Mouse (Mus musculus): ENCODE measurements at regions not wholly inside any gene's neighbourhood (a gene's known extent, or its start where the extent isn't known, plus 50 kb on each side); places are given as distances from the start of the nearest gene placed in this dataset.

GRCm38 (mm10) chr1:83736428-83737117 lies 328.6 kb upstream of the Sphkap start:
- DNase-seq (ENCODE audit: extremely low spot score in 1 of 2, low spot score in 1 of 2): peak; percentile 37 to 78

GRCm38 (mm10) chr1:83731682-83732081 lies 323.7 kb upstream of the Sphkap start:
- DNase-seq (ENCODE audit: extremely low spot score in 1 of 2, low spot score in 1 of 2): no peak

- DNase-seq (ENCODE audit: extremely low spot score in 1 of 2, low spot score in 1 of 2): no peak
These were observed 320.8 kb upstream of the Sphkap start for GRCm38 (mm10) chr1:83728810-83729209.

- no peak for DNase-seq (ENCODE audit: extremely low spot score in 1 of 2, low spot score in 1 of 2)
These were observed 319.9 kb upstream of the Sphkap start for GRCm38 (mm10) chr1:83727938-83728337.

- DNase-seq (ENCODE audit: extremely low spot score in 1 of 2, low spot score in 1 of 2): peak; percentile 20 to 86
These were observed 319.2 kb upstream of the Sphkap start for GRCm38 (mm10) chr1:83727215-83727614.

GRCm38 (mm10) chr1:83723096-83723495 lies 315.1 kb upstream of the Sphkap start:
- DNase-seq (ENCODE audit: extremely low spot score in 1 of 2, low spot score in 1 of 2): no peak

- no peak for DNase-seq (ENCODE audit: extremely low spot score in 1 of 2, low spot score in 1 of 2)
These were observed 312.2 kb upstream of the Sphkap start for GRCm38 (mm10) chr1:83720166-83720565.

GRCm38 (mm10) chr1:83717056-83717455 lies 309.1 kb upstream of the Sphkap start:
- peak in 1 of 2 experiments; percentile 87 for DNase-seq (ENCODE audit: extremely low spot score in 1 of 2, low spot score in 1 of 2)

- no peak for DNase-seq (ENCODE audit: extremely low spot score in 1 of 2, low spot score in 1 of 2)
These were observed 293.9 kb upstream of the Sphkap start for GRCm38 (mm10) chr1:83701696-83702404.

- DNase-seq (ENCODE audit: extremely low spot score in 1 of 2, low spot score in 1 of 2): no peak
These were observed 289.4 kb upstream of the Sphkap start for GRCm38 (mm10) chr1:83697422-83697821.

GRCm38 (mm10) chr1:83685221-83685620 lies 277.2 kb upstream of the Sphkap start:
- peak; percentile 35 to 59 for DNase-seq (ENCODE audit: extremely low spot score in 1 of 2, low spot score in 1 of 2)

GRCm38 (mm10) chr1:83665326-83665725 lies 257.3 kb upstream of the Sphkap start:
- no peak for DNase-seq (ENCODE audit: extremely low spot score in 1 of 2, low spot score in 1 of 2)

GRCm38 (mm10) chr1:83661808-83662802 lies 254.1 kb upstream of the Sphkap start:
- peak in 1 of 2 experiments; percentile 12 for DNase-seq (ENCODE audit: extremely low spot score in 1 of 2, low spot score in 1 of 2)

GRCm38 (mm10) chr1:83653661-83654060 lies 245.7 kb upstream of the Sphkap start:
- peak; percentile 27 to 60 for DNase-seq (ENCODE audit: extremely low spot score in 1 of 2, low spot score in 1 of 2)

- DNase-seq (ENCODE audit: extremely low spot score in 1 of 2, low spot score in 1 of 2): no peak
These were observed 237.6 kb upstream of the Sphkap start for GRCm38 (mm10) chr1:83645606-83646005.

- no peak for DNase-seq (ENCODE audit: extremely low spot score in 1 of 2, low spot score in 1 of 2)
These were observed 234.7 kb upstream of the Sphkap start for GRCm38 (mm10) chr1:83642656-83643055.

GRCm38 (mm10) chr1:83636051-83636450 lies 228.1 kb upstream of the Sphkap start:
- no peak for DNase-seq (ENCODE audit: extremely low spot score in 1 of 2, low spot score in 1 of 2)

GRCm38 (mm10) chr1:83631798-83632197 lies 223.8 kb upstream of the Sphkap start:
- DNase-seq (ENCODE audit: extremely low spot score in 1 of 2, low spot score in 1 of 2): peak in 1 of 2 experiments; percentile 47

- no peak for DNase-seq (ENCODE audit: extremely low spot score in 1 of 2, low spot score in 1 of 2)
These were observed 223.4 kb upstream of the Sphkap start for GRCm38 (mm10) chr1:83631394-83631793.

- no peak for DNase-seq (ENCODE audit: extremely low spot score in 1 of 2, low spot score in 1 of 2)
These were observed 179.3 kb upstream of the Sphkap start for GRCm38 (mm10) chr1:83587258-83587657.

- DNase-seq (ENCODE audit: extremely low spot score in 1 of 2, low spot score in 1 of 2): peak; percentile 69
These were observed 175.0 kb upstream of the Sphkap start for GRCm38 (mm10) chr1:83583041-83583440.

Measured in frontal cortex, adult 2 months (tissue).